Mouse (Mus musculus) mouse embryonic stem cell (cell line): ENCODE results near the gene Tab2.

ENCODE experiments used
- in situ Hi-C, 2 experiments: fragments of 300-500 bp; cut with MboI; formaldehyde crosslinking; loops; 1 replicate in 1 of 2; 3 replicates in 1 of 2; pipeline ENCODE4 v1.14.3; 2019 to 2020; ENCODE audit warnings: low sequenced_read_pairs in 2 of 2, low pct_unique_long_range_greater_than_20kb in 1 of 2, mixed read lengths in 1 of 2; ENCODE audit not compliant: unreplicated experiment in 1 of 2

The Tab2 gene

GRCm38 (mm10) chr10:7860494-7860893 lies 95.5 kb downstream of the Tab2 start:
- in situ Hi-C loops: no loop called here
